Mouse (Mus musculus) mesoderm, embryonic 11.5 days (tissue): Measurements from ENCODE around the gene Tgm6.
A peak's percentile ranks its signal among the peaks of the same experiment; 100 is the strongest.

Experiments used
- DNase-seq: peaks from one replicate; pipeline ENCODE4 v3.0.0-alpha.2; 2012; ENCODE audit warnings: low read depth, low spot score

Tgm6 gene

GRCm38 (mm10) chr2:130112116-130112515 is at the start of gene Tgm6:
Tgm6 (plus strand) TSS chr2:130112416.
- DNase-seq: no peak

- peak; percentile 28 for DNase-seq
Measured at GRCm38 (mm10) chr2:130068228-130068627, 44.0 kb upstream of the Tgm6 start.

- DNase-seq: no peak
Measured at GRCm38 (mm10) chr2:130070396-130070795, 41.8 kb upstream of the Tgm6 start.

GRCm38 (mm10) chr2:130112804-130113203 is 588 bp downstream of the Tgm6 start:
- DNase-seq: no peak

GRCm38 (mm10) chr2:130113379-130113778 is 1.2 kb downstream of the Tgm6 start:
- DNase-seq: no peak

GRCm38 (mm10) chr2:130118649-130119048 is 6.4 kb downstream of the Tgm6 start:
- no peak for DNase-seq

GRCm38 (mm10) chr2:130125279-130126059 is 13.3 kb downstream of the Tgm6 start:
- no peak for DNase-seq

- DNase-seq: no peak
Measured at GRCm38 (mm10) chr2:130126073-130126472, 13.9 kb downstream of the Tgm6 start.

- no peak for DNase-seq
Measured at GRCm38 (mm10) chr2:130129687-130130086, 17.5 kb downstream of the Tgm6 start.

- DNase-seq: no peak
Measured at GRCm38 (mm10) chr2:130143011-130143410, 30.8 kb downstream of the Tgm6 start.

- DNase-seq: no peak
Measured at GRCm38 (mm10) chr2:130144703-130145324, 32.6 kb downstream of the Tgm6 start.

- no peak for DNase-seq
Measured at GRCm38 (mm10) chr2:130146089-130146668, 34.0 kb downstream of the Tgm6 start.

GRCm38 (mm10) chr2:130155171-130155570 is 43.0 kb downstream of the Tgm6 start:
- no peak for DNase-seq

- no peak for DNase-seq
Measured at GRCm38 (mm10) chr2:130155851-130156250, 43.6 kb downstream of the Tgm6 start.

- DNase-seq: no peak
Measured at GRCm38 (mm10) chr2:130157231-130158087, 45.2 kb downstream of the Tgm6 start.

- DNase-seq: no peak
Measured at GRCm38 (mm10) chr2:130158088-130158437, 45.8 kb downstream of the Tgm6 start.

GRCm38 (mm10) chr2:130162701-130163100 is 50.5 kb downstream of the Tgm6 start:
- DNase-seq: no peak

- peak; percentile 34 for DNase-seq
Measured at GRCm38 (mm10) chr2:130166311-130167214, 54.3 kb downstream of the Tgm6 start.

- DNase-seq: peak; percentile 65
Measured at GRCm38 (mm10) chr2:130167861-130168260, 55.6 kb downstream of the Tgm6 start.

GRCm38 (mm10) chr2:130171674-130172073 is 59.5 kb downstream of the Tgm6 start:
- no peak for DNase-seq

- no peak for DNase-seq
Measured at GRCm38 (mm10) chr2:130176820-130177219, 64.6 kb downstream of the Tgm6 start.
